Mouse (Mus musculus) spleen, embryonic (tissue): ENCODE measurements around the gene Ppfibp2.

Experiments used
- CTCF ChIA-PET: fragments of 350-600 bp; sonication (Branson Sonifier 250); formaldehyde crosslinking; loops from one replicate; lab custom pipeline; 2022; lab: Charles Lee

Ppfibp2 gene

GRCm38 (mm10) chr7:107663621-107664020 is 68.6 kb downstream of the Ppfibp2 start:
- CTCF ChIA-PET = interaction anchor here (0.6 to 1.0 kb wide), 4 partner anchors 8 to 428 kb away, joined by 3 to 22 read pairs (median 6); no protein-coding TSS in a partner anchor

GRCm38 (mm10) chr7:107664063-107665056 is 69.4 kb downstream of the Ppfibp2 start:
- CTCF ChIA-PET = interaction anchor here (0.6 kb wide), 1 partner anchor 9 kb away, joined by 6 read pairs; no protein-coding TSS in a partner anchor

- CTCF ChIA-PET = no interaction called here
Measured at GRCm38 (mm10) chr7:107665221-107665585, 70.2 kb downstream of the Ppfibp2 start.

- CTCF ChIA-PET = no interaction called here
Measured at GRCm38 (mm10) chr7:107665586-107666261, 70.7 kb downstream of the Ppfibp2 start.

- CTCF ChIA-PET = interaction anchor here (0.6 kb wide), 1 partner anchor 41 kb away, joined by 3 read pairs; no protein-coding TSS in a partner anchor
Measured at GRCm38 (mm10) chr7:107666262-107666902, 71.4 kb downstream of the Ppfibp2 start.

GRCm38 (mm10) chr7:107668514-107668913 is 73.5 kb downstream of the Ppfibp2 start:
- CTCF ChIA-PET = interaction anchor here (0.6 to 0.7 kb wide), 2 partner anchors 18 to 47 kb away, joined by 3 read pairs; no protein-coding TSS in a partner anchor

GRCm38 (mm10) chr7:107675224-107675623 is 80.2 kb downstream of the Ppfibp2 start:
- CTCF ChIA-PET = no interaction called here

GRCm38 (mm10) chr7:107680151-107680852 is 85.3 kb downstream of the Ppfibp2 start:
- CTCF ChIA-PET = interaction anchor here (0.6 kb wide), 1 partner anchor 19 kb away, joined by 5 read pairs; no protein-coding TSS in a partner anchor

GRCm38 (mm10) chr7:107681306-107681705 is 86.3 kb downstream of the Ppfibp2 start:
- CTCF ChIA-PET = no interaction called here

GRCm38 (mm10) chr7:107683162-107683561 is 88.2 kb downstream of the Ppfibp2 start:
- CTCF ChIA-PET = interaction anchor here (0.7 kb wide), 2 partner anchors 28 to 36 kb away, joined by 3 to 10 read pairs; no protein-coding TSS in a partner anchor

- CTCF ChIA-PET = interaction anchor here (0.7 kb wide), 1 partner anchor 28 kb away, joined by 10 read pairs; no protein-coding TSS in a partner anchor
Measured at GRCm38 (mm10) chr7:107683622-107684021, 88.6 kb downstream of the Ppfibp2 start.

- CTCF ChIA-PET = no interaction called here
Measured at GRCm38 (mm10) chr7:107685238-107685954, 90.4 kb downstream of the Ppfibp2 start.

- CTCF ChIA-PET = no interaction called here
Measured at GRCm38 (mm10) chr7:107685955-107686285, 90.9 kb downstream of the Ppfibp2 start.

GRCm38 (mm10) chr7:107687412-107687811 is 92.4 kb downstream of the Ppfibp2 start:
- CTCF ChIA-PET = no interaction called here

- CTCF ChIA-PET = no interaction called here
Measured at GRCm38 (mm10) chr7:107688040-107688439, 93.0 kb downstream of the Ppfibp2 start.

- CTCF ChIA-PET = no interaction called here
Measured at GRCm38 (mm10) chr7:107690426-107691221, 95.6 kb downstream of the Ppfibp2 start.

- CTCF ChIA-PET = no interaction called here
Measured at GRCm38 (mm10) chr7:107691493-107691892, 96.5 kb downstream of the Ppfibp2 start.

- CTCF ChIA-PET = no interaction called here
Measured at GRCm38 (mm10) chr7:107694254-107694947, 99.4 kb downstream of the Ppfibp2 start.

- CTCF ChIA-PET = interaction anchor here (0.6 kb wide), 1 partner anchor 35 kb away, joined by 3 read pairs; no protein-coding TSS in a partner anchor
Measured at GRCm38 (mm10) chr7:107697066-107697465, 102.1 kb downstream of the Ppfibp2 start.
